Mouse (Mus musculus): ENCODE data around the gene Map3k1. TPM values are rescaled to one million over a fixed set of nuclear protein-coding genes. Genes with fewer than 3 reads are reported as not detected.
"Not testable (repeated sequence)": the region's sequence is repeated elsewhere in the genome, so short reads cannot be mapped to it uniquely, and the experiment has no call there.

The Map3k1 gene
- polyA plus RNA-seq, 1 experiment from 2014 or later: 13.3 TPM

GRCm38 (mm10) chr13:111719726-111720125 is 89.1 kb downstream of the Map3k1 start:
- WGBS: 59% methylated on average over 9 of the region's 9 CpGs
- Histone ChIP-seq H3K27ac (replicated peaks) (no peak overlapping the region), H3K27me3 (ENCODE audit: control insufficient read depth, insufficient read depth, low read length) (no peaks in the 10 kb centered on the region), H3K4me3 (ENCODE audit: low read depth, low read length) (no peak overlapping the region), H3K4me2 (replicated peaks; ENCODE audit: low read depth) (no peak overlapping the region), H3K36me3 (ENCODE audit: control insufficient read depth, insufficient read depth, low read length) (peaks cover 2% of the 10 kb centered on the region; the same call in 1 of the 2 replicates), H3K4me1 (replicated peaks; ENCODE audit: control insufficient read depth, insufficient read depth) (no peaks in the 10 kb centered on the region), H3K9ac (ENCODE audit: low read length) (no peak overlapping the region), H3K9me3 (ENCODE audit: control insufficient read depth, low read length) (no peaks in the 10 kb centered on the region)
- TF ChIP-seq CTCF (IDR thresholded peaks at IDR 0.05; ENCODE audit: low read depth): no peak
- no peak for TF ChIP-seq EP300 (optimal IDR thresholded peaks at IDR 0.05)
- DNase-seq (ENCODE audit: low spot score) (no peak), ATAC-seq (ENCODE audit: low FRiP score, low TSS enrichment) (0 out of 2 replicates have a peak, but pooled peaks have one; percentile 40)

GRCm38 (mm10) chr13:111710531-111710930 is 98.3 kb downstream of the Map3k1 start:
- Histone ChIP-seq H3K4me2 (replicated peaks; ENCODE audit: low read depth) (no peak overlapping the region), H3K4me1 (replicated peaks; ENCODE audit: control insufficient read depth, insufficient read depth) (no peaks in the 10 kb centered on the region), H3K9me3 (ENCODE audit: control insufficient read depth, low read length) (no peaks in the 10 kb centered on the region), H3K27ac (replicated peaks) (no peak overlapping the region), H3K27me3 (ENCODE audit: control insufficient read depth, insufficient read depth, low read length) (no peaks in the 10 kb centered on the region), H3K36me3 (ENCODE audit: control insufficient read depth, insufficient read depth, low read length) (peaks cover 49% of the 10 kb centered on the region), H3K9ac (ENCODE audit: low read length) (no peak overlapping the region), H3K4me3 (ENCODE audit: low read depth, low read length) (no peak overlapping the region)
- ATAC-seq (ENCODE audit: low FRiP score, low TSS enrichment) (no peak), DNase-seq (ENCODE audit: low spot score) (no peak)
- 72% methylated on average over 4 of the region's 4 CpGs for WGBS
- TF ChIP-seq CTCF (IDR thresholded peaks at IDR 0.05; ENCODE audit: low read depth) (no peak), EP300 (optimal IDR thresholded peaks at IDR 0.05) (no peak)

- not testable (repeated sequence) for H3K27ac ChIP-seq (replicated peaks); H3K4me1 ChIP-seq (replicated peaks; ENCODE audit: control insufficient read depth, insufficient read depth); H3K9ac ChIP-seq (ENCODE audit: low read length); H3K4me2 ChIP-seq (replicated peaks; ENCODE audit: low read depth); DNase-seq (ENCODE audit: low spot score); H3K9me3 ChIP-seq (ENCODE audit: control insufficient read depth, low read length); ATAC-seq (ENCODE audit: low FRiP score, low TSS enrichment); H3K27me3 ChIP-seq (ENCODE audit: control insufficient read depth, insufficient read depth, low read length); H3K4me3 ChIP-seq (ENCODE audit: low read depth, low read length)
- peaks cover 27% of the 10 kb centered on the region for H3K36me3 ChIP-seq (ENCODE audit: control insufficient read depth, insufficient read depth, low read length)
- 91% methylated on average over 4 of the region's 4 CpGs for WGBS
These were observed 104.8 kb downstream of the Map3k1 start for GRCm38 (mm10) chr13:111703952-111704351.

- peaks cover 25% of the 10 kb centered on the region for H3K36me3 ChIP-seq (ENCODE audit: control insufficient read depth, insufficient read depth, low read length)
- no peaks in the 10 kb centered on the region for H3K27me3 ChIP-seq (ENCODE audit: control insufficient read depth, insufficient read depth, low read length)
- no peak overlapping the region for H3K4me3 ChIP-seq (ENCODE audit: low read depth, low read length)
- no peaks in the 10 kb centered on the region for H3K4me1 ChIP-seq (replicated peaks; ENCODE audit: control insufficient read depth, insufficient read depth)
- H3K9ac ChIP-seq (ENCODE audit: low read length): no peak overlapping the region
- 95% methylated on average over 10 of the region's 10 CpGs for WGBS
- TF ChIP-seq EP300 (optimal IDR thresholded peaks at IDR 0.05) (no peak), CTCF (IDR thresholded peaks at IDR 0.05; ENCODE audit: low read depth) (no peak)
- DNase-seq (ENCODE audit: low spot score) (no peak), ATAC-seq (ENCODE audit: low FRiP score, low TSS enrichment) (no peak)
- H3K4me2 ChIP-seq (replicated peaks; ENCODE audit: low read depth): no peak overlapping the region
- no peaks in the 10 kb centered on the region for H3K9me3 ChIP-seq (ENCODE audit: control insufficient read depth, low read length)
- H3K27ac ChIP-seq (replicated peaks): no peak overlapping the region
These were observed 105.4 kb downstream of the Map3k1 start for GRCm38 (mm10) chr13:111703396-111703795.

Other genes with a start within 250 kb of the Map3k1 start
- gene Gm10198, start 216.2 kb downstream of the Map3k1 start, polyA plus RNA-seq (2015; fragmentation: Nextera tagmentation; extraction: Ambion mirVana): not detected in 2 replicates
- 10.6 and 12.0 TPM in 2 replicates for gene Mier3, start 128.0 kb downstream of the Map3k1 start, polyA plus RNA-seq (2015; fragmentation: Nextera tagmentation; extraction: Ambion mirVana)

All from stomach, postnatal 0 days (tissue).